Mouse (Mus musculus) liver, postnatal 0 days (tissue): Measurements from ENCODE around the gene Pfas.
"Not testable (repeated sequence)": the region's sequence is repeated elsewhere in the genome, so short reads cannot be mapped to it uniquely, and the experiment has no call there.

Experiments used
- CTCF ChIP-seq: sonication (generic); IDR thresholded peaks from 2 replicates; pipeline ENCODE4 v1.5.1; 2016; ENCODE audit warnings: antibody characterized with exemption, low read depth
- EP300 ChIP-seq: IDR thresholded peaks from 2 replicates; pipeline ENCODE4 v1.6.1; 2016; ENCODE audit warnings: antibody characterized with exemption, low read depth, mild to moderate bottlenecking

DNA sequence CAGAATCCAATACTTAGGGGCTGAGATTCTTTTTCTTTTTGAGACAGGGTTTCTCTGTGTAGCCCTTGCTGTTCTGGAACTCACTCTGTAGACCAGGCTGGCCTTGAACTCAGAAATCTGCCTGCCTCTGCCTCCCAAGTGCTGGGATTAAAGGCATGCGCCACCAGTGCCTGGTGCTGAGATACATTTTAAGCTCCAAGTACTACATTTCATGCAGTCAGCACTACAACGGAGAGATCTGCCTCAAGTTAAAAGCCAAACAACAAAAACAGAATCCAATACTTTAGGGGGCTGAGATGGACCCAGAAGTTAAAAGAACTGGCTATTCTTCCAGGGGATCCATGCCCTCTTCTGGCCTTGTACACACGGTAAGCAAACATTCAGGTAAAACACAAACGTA lies 5.5 kb downstream of the Pfas start:
- not testable (repeated sequence) for TF ChIP-seq CTCF, EP300
